Mouse (Mus musculus) spleen, postnatal 14 days (tissue): ENCODE results near the gene Psma5.

ENCODE experiments used
- DNase-seq, 2 experiments: peaks; one replicate each; pipeline ENCODE4 v3.0.0; 2021 to 2022; ENCODE audit warnings: low spot score in 2 of 2

The Psma5 gene

DNA sequence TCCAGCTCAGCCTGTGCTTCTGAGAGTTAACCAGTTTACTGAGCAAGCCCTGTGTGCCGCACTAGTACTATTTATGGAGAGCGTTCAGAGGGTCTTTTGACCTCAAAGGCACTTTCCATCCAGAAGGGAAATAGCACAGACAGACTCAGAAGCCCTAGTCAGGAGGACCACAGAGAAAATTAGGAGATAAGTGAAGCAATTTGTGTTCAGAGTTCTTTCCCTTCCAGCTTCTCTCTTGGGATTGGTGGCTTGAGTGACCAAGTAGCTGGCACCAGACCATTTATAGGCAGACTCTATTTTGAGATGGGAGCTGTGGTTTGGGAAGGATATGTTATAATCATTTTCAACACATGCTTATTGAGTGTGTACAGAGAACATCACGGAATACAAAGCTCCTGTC lies 49.7 kb downstream of the Psma5 start:
- DNase-seq, result no peak

DNA sequence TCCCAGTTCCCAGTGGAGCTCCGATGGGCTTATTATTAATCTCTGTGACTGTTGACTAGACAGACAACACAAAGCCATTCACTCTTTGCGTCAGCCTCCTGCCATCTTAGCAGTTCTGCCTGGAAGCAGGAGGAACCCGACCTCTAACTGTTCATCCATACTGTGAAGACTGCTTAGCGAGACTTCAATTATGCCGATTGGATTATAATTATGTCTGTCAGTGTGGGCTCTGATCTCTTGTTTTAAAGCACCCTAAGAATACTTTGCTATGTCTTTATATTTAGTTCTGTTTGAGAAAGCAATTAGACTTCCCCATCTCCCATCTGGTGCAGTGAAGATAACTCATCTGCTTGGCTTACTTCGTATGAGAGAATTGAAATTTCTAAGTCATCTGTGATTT lies 50.8 kb downstream of the Psma5 start:
- DNase-seq, result no peak

DNA sequence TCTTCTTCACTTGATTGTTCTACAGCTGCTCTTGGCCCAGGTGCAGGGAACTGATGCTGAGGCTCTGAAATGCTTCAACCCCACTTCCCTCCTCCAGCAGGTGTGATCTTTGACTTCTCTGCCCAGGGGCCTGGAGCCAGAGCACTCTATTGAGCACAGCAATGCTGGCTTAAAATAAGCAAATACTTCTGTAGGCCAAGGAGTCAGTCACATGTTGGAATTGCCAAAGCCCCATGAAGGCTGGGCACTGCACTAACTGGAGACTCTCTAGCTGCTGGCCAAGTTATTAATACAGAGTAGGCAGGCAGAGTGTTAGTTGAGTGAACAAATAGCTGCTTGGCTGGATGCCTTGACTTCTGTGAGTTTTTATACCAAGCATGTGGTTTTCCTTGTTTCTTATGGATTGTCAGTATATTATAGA lies 54.2 kb downstream of the Psma5 start:
- DNase-seq, result no peak

DNA sequence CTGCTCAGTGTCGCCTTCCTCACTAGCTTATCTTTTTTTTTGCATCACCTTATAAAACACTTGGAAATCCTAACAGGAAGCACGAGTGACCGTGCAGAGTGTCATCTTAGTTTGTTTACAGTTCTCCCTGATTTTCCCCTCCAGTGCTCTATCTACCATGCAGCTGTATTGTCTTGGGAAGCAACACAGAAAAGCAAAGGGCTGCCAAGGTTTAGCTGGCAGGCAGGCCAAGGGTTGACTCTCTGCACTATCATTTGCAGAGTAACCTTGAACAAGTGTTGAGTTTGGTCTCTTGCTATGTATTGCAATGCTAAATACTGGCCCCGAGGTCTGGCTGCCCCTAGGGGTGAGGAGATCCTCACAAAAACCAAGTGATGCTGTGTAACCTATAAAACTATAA lies 55.0 kb downstream of the Psma5 start:
- DNase-seq, result no peak

DNA sequence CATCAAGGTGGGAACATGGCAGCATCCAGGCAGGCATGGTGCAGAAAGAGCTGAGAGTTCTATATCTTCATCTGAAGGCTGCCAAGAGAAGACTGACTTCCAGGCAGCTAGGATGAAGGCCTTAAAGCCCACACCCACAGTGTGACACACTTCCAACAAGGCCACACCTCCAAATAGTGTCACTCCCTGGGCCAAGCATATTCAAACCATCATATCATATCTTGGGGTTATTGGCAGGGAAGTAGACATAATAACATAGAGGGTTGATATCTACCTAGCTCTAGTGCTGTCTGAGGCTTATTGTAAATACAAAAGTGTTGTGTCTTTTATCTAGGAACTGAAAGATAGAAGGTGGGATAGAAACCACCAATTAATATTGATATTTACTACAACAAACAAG lies 55.7 kb downstream of the Psma5 start:
- DNase-seq, result no peak

DNA sequence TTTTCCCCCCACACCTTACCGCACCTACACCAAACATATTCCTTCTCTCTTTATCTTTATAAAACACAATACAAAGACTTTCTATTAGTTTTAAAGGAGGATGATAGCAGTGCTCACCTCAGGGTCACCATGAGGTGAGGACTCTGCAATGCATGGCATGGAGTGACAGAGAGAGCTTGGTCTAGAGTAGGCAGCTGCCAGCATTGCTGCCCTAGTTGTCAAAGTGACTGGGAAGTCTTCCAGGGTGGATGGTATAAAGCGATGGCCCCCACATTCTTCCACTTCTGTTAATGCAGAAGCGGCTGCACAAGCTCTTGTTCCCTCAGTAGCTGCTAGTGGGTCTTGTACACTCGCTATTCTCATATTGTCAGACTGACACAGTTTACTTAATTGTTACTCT lies 56.4 kb downstream of the Psma5 start:
- DNase-seq, result no peak

DNA sequence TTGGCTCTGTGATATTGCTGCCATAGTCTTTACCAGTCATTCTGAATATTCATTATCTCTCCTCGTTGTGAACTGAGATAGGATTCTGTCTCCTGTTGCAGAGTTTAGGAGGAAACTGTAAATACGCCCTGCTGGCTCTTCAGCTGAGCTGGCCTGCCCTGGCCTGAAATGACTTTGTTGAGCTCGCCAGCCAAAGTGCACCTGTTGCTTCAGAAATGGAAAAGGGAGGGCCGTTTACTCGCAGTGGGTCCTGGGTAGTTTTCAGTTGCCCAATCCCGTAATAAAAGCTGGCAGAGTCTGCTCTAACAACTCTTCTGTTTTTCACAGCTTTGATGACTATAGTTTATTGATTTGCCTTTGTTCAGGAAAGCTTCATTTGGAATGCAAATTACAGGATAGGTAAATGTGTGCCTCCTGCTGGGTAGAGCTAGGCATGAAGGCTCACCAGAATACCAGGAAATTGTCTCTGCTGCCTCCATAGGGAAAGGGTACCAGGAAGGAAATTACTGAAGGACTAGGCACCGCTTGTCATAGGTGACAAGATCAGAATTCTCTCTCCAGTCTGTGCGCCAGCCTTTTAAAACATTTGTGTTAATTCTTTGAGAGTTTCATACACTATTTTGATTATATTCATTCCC lies 57.4 kb downstream of the Psma5 start:
- no peak for DNase-seq

DNA sequence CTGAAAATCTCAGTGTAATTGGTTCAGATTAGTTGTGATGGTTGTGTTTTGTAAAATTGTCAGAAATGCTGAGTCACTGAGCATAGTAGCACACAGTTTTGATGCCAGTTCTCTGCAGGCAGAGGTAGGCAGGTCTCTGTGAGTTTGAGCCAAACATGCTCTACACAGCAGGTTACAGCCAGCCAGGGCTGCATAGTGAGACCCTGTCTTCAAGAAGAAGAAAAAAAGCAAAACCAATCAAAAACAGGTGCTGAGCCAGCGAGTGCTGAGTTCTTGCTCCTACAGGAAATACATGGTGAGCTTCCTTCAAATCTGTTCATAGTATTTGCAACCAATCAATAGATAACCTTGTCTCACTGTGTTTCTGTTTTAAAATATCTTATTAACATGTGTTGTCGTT lies 61.8 kb downstream of the Psma5 start:
- DNase-seq, result no peak

DNA sequence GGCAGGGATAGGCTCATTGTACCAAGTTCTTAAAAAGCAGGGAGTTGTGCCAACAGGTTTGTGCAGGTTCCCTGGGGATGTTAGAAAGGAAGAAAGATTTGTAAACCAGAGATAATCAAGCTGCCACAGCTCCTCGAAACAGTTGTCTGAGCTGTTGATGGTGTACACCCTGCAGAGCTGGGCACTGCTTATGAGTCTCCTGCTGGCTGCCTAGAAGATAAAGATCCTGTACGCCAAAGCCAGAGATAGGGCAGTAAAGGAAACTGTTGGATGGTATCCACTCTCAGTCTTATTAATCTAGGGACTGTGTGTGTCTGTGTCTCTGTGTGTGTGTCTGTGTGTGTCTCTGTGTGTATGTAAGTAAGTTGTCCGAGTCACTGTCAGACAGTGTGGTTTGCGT lies 64.9 kb downstream of the Psma5 start:
- DNase-seq, result no peak

DNA sequence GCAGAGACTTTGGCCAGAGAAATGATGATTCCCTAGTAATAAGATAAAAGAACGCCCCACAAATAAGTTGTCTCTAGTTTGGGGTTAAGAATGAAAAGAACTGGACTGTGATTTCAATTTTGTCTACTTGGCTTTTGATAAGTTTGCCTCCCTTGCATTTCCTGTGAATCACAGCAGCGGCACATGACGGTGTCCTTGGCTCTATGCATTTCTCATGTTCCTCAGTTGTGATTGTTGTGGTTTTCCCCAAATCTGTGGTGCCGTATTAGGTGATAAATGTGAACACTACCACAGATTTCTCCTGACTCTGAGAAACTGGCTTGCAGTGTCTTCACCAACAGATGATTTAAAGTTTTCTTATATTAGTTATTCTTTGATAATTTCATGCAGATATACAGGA lies 65.4 kb downstream of the Psma5 start:
- no peak for DNase-seq

DNA sequence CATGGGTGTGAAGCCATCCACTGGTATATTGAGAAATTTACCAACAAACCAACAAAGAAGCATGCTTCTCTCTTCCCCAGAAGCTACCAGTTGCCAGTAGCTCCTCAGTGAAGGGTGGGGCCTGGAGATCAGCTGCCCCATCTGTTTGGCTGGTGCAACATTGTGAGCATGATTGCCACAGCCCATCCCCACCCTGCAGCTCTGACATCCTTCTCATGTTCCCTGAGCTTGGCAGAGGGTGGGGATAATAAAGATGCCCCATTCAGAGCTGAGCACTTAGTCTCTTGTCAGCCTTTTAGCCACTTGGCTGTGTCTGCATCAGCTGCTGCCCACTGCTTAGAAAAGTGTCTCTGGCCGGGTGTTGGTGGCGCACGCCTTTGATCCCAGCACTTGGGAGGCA lies 66.2 kb downstream of the Psma5 start:
- DNase-seq, result peak in 1 of 2 experiments; percentile 6

DNA sequence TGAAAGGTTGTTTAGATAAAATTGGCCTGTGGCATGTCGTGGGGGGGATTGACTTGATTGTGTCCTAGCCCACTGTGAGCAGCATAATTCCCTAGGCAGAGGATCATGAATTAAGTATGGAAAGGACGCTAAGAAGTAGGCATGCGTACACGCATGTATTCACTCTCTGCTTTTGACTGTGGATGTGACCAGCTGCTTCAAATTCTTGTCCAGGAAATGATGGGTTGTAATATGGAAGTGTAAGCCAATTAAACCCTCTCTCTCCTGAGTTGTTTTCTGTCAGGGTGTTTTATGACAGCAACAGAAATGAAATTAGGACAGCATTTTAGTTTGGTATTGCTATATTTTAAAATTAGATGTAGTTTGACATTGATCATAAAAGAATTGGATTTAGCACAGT lies 68.1 kb downstream of the Psma5 start:
- no peak for DNase-seq

DNA sequence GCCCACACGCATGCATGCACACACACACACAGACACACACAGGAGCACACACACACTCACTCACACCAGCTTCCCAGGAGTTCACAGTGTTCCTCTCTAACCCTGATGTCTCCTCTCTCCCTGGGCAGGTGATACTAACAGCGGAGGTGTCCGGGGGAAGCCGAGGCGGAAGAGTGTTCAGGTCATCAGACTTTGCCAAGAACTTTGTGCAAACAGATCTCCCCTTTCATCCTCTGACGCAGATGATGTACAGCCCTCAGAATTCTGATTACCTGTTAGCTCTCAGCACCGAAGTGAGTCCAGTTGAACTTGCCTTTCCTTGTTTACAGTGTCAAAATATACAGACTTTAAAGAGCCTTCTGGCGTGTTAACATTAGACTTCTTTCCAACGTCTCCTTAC lies 68.8 kb downstream of the Psma5 start:
- no peak for DNase-seq

DNA sequence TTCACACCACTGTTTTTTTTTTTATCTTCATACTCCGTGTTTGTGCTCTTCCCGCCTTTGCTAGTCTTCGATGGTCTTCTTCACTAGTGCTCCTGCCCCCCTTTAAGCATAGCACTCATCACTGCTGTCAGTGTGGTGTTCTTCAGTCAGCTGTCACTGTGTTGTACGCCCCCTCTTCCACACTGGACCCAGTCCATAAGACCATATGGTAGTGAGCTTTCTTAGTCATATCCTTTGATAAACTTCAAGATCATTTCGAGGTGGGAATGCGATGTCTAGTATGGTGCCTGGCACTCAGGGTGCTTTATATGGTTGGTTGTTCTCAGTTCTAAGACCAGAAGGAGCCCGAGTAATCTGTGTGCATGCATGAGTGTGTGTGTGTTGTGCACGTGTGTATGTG lies 70.5 kb downstream of the Psma5 start:
- no peak for DNase-seq

DNA sequence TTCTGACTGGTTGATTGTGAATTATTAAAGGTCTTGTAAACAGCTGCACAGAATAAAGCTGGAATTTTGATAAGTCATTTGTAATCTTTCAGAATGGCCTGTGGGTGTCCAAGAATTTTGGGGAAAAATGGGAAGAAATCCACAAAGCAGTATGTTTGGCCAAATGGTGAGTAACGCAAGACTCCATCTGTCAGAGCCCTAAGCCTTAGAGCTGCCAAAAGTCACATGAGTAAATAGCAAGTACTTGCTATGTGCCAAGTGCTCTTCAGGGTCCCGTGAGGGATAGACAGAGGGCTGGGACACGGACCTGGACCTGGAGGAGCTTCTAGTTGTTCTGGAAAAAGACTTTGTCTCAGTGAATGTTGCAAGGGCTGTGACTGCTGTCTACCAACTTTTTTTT lies 71.2 kb downstream of the Psma5 start:
- no peak for DNase-seq

DNA sequence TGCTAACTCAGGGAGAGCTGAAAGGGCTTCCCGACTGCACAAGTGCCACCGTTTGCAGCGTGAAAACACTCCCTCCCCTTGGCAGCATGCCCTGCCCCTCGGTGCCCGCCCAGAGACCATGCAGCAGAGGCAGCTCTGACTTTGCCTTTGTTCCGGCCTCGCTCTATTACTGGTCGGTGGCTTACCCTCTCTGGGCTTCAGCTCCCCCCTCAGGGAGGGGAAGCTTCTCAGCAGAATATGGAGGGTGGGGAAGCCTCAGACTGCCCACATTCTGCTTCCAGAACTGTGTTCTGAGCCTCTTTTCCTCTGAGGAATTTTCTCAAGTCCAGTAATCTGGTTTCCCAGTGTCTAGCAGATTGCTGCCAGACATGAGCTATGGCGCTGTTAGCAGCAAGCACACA lies 71.7 kb downstream of the Psma5 start:
- peak in 1 of 2 experiments; percentile 12 for DNase-seq
